Mouse (Mus musculus) frontal cortex, postnatal 25 days (tissue): Measurements from ENCODE around the gene Fam196b.
A peak's percentile ranks its signal among the peaks of the same experiment; 100 is the strongest.

Experiments
- DNase-seq, 2 experiments: peaks; one replicate each; pipeline ENCODE4 v3.0.0; 2022; ENCODE audit warnings: low spot score in 2 of 2

Fam196b gene

DNA sequence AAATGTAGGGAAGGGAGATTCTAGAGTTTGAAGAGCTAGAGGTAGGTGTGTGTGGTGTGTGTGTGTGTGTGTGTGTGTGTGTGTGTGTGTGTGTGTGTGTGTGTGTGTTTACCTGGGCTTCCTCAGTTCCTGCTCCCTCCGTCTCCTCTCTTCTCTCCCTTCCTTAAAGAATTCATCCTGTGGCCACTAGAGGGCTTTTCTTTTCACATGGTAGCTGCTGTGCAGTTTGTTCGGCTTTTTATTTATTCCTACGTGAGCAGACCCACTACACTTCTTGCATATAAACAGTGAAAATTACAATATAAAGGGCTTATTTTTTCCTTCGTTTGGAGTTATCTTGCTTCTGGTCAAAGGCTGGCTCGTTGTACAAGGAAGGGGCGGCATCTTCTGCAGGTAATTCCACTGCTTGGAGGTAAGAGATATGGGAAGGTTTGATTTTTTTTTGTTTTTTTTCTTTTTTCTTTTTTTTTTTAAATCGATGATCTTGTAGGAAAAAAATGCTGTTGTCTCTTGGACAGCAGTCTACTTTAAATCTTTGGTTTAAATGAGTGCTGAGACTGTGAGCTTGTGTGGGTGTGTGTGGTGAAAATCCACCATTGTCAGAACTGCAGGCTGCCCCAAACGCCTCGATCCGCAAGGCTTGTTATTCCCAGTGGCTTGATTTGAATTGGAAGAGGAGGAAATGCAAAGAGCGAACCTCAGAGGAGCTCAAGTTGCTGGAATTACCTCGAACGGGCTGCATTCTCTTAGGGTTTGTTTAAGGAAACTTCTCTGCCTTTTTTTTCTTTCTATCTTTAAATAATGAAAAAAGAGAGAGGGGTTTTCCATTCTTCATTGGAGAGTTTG, at the start of gene Fam196b:
Gene Fam196b, plus strand, starts transcription at position 289 of the 846 bp plus-strand sequence.
- DNase-seq: peak in 1 of 2 experiments; percentile 16

DNA sequence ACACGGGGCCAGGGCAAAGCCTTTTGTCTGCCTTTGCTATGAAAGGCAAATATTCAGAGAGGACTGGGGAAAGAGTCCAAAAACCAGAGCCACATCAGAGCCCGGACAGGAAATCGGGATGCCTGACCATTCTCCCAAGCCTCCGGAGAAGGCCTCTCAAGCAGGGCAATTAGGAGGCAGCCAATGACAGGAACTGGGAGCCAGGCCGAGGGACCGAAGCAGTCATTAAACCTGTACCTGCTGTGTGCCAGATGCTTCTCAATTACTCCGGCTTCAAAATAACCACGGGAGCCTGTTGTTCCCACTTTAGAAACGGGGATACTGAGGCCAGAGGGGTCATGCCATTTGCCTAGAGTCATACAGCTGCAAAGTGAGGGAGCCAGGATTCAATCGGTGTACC, 42.6 kb upstream of the Fam196b start:
- no peak for DNase-seq

DNA sequence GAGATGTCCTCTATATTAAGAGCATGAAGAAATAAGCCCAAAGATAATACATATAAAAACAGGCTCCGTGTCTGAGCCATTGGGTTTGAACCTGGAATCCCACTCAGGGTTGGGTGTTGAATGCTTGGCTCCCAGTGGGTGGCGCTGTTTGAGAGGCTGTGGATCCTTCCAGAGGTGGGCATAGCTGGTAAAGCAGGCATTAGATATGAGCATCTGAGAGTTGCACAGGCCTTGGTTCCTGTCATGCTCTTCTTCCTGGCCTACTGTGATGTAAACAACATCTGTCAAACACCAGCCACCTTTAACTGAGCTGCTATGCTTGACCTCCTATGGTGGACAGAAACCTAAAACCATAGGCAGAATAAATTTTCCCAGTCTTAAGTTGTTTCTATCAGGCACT, 38.7 kb upstream of the Fam196b start:
- no peak for DNase-seq

DNA sequence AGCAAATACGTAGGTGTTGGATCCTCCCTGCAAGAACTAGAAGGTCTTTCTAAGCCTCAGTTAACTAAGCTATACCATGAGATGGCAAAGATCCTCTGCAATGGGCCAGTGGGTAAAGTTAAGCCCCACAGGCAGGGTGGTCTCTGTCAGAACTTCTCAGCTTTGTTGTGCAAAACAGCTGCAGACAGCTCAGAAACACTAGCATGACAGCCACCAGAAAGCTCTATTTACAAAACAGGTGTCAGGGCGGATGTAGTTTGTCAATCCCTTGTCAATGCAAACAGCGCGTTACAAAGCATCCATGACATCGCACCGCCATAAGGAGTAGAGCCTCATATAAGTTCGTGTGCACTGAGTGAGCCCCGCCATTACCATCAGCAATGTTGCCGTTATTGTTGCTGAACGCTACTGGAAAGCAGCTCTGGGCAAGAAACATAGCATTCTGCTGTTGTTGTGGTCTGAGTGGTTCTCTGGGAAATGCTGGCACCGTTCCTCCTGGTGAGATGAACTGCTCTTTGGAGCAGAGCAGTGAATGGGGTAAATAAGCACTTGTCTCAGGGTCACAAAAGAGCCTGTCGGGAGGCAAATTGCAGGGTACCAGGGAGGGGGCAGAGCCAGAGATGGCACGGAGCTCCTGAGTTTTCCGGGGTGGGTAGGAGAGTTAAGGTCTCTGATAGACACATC, 38.1 kb upstream of the Fam196b start:
- DNase-seq: no peak

DNA sequence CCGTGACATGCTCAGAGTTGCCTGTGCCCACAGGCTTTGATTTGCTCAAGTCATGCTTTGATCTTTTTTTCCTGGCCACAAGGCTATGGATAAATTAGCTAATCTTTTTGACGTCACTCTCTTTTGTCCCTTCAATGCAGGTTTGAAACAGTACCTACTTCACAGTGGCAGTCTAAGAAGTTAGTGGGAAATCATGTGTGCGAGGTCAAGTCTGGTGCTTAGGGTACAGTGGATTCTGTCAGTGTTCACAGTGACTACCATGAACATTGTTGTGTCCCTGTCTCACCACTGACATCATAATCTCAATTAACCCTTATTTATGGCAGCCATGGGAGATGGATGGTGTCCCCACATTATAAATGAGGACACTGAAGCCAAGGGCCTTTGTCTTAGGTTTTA, 37.6 kb upstream of the Fam196b start:
- no peak for DNase-seq

DNA sequence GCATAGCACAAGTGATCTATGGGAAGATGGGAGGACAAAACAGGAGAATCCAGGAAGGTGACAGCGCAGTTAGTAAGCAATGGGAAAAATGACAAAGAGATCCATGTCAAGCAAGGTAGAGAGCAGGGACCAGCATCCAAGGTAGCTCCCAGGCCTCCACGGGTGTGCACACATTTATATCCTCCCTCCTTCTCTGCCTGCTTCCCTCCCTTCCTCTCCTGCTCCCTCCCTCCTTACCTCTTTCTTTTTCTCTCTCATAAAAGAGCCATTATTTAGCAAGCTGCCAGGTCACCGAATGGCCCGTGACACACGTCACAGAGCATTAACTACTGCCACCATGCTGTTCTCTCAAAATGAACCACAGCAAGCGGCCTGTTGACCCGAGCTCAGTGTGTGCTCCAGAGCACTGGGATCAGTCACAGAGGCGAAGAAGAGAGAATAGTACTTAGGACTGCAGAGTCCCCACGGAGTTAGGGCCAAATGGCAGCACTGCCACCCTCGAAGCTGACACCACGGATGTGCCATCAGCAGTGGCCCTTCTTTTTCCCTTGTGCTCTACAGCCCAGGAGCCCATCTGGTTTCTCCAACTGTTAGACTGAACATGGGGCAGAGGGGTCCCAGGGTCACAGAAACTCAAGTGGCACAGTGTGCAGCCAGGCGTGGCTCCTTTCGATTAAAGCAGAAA, 30.4 kb upstream of the Fam196b start:
- DNase-seq: no peak

DNA sequence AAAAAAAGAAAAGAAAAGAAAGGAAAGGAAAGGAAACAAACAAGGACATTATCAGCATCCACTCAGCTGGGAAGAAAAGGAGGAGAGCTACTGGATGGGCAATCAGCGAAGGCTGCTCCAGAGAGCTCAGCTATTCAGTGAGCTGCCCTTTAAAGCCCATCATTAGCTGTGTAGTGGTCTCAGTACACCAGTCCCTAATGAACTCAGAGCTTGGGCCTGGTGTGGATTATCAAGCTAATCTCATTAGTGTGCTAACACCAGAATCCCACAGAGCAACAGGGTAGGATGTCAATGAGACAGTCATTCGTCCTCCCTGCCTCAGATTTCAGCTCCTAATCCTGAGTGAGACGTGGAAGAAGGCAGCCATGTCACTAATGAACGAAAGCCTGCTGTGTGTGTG, 24.4 kb upstream of the Fam196b start:
- DNase-seq: no peak

DNA sequence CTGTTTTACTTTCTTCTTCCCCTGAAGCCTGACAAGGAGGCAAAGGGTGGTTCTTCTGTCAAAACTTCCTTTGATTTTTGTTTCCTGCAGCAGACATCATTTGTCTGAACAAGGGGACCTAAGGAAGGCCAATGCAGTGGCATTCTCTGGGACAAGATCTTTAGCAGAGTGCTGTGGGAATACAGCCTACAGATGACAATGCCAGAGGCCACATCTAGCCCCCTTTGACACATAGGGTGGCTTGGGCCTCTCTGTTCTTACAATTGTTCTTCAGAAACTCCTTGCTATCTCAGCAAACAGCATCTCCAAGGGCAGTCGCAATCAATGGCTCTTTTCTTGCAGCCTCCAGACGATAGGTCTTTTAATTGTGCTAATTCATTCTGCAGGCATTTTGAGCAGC, 23.9 kb upstream of the Fam196b start:
- DNase-seq: no peak

DNA sequence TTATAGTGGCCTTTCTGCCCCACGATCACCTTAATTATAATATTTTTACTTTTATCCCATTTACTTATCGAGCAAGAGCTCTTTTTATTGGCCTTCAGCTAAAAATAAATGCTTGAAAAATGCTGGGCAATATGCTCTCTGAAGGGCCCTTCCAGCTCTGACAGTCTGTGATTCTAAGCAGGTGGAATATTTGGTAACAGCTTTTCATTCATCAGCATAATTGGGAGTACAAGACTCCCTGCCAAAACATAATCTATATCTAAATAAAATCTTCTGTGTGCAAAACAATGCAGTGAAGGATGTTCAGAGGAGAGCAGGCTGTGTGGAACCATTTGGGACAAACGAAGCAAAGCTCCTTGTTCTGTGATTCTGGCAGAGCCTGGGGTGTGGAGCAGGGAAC, 23.3 kb upstream of the Fam196b start:
- DNase-seq: no peak

DNA sequence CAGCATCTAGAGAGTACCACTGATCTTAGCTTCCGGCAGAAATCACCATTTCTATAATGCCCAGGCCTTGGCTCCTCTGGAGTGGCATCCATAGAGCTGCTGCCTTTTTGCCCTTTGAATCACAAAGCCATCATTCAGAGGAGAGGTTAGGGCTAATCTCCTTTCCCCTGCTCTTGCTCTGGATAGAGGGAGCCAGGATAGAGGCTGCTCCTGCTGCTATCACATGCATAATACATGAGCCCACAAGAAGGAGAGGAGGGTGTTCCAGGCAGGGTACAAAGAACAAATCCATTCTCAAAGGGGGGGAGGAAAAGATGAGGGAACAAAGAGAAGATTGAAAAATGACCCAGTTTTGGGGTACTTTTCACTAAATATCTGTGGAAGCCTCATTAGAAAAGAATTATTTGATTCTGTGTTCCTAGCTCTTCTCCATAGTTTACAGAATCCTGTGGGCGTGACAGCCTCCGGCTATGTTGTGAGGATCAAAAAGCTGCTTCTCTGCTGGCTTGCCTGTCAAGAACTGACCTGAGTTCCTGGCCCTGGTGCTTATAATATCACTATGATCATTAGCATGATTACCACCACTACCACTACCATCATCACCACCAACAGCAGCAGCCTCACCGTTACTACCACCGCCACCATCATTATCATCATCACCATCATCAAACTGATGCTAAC, 16.8 kb upstream of the Fam196b start:
- DNase-seq: no peak

DNA sequence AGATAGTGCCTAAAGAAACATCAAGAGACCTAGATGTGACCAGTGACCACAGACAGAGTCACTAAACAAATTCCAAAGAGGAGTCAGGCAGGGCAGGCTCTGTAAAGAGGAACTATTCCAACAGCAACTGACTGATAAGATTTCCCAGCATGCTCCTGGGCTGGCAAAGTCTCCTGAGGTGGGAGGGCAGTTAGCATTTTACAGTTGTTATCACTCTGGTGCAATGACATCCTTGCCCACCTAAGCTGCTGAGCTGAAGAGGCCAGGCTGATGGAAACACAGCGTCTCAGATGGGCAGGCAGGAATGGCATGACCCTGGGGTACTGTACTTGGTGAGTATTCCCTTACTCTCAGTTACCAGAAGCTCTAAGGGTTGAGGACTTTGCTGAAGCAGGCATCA, 15.1 kb upstream of the Fam196b start:
- DNase-seq: no peak

DNA sequence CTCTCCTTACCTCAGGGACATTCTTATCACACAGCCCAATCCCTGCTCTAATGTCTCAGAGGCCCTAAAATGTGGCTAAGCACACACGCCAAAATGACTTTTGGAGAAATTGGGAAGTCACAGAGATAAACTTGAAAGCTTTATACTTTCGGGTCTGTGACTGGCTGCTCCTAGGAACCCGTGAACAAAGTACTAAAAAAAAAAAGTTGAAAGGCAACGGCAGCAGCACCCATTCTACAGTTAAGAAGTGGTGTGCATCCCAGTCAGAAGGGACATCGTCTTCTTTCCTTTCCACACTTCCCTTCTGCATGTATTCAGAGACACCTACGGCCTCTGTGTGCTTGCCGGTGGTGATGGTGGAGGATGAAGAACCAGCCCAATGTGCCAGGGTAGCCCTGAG, 14.6 kb upstream of the Fam196b start:
- DNase-seq: no peak

DNA sequence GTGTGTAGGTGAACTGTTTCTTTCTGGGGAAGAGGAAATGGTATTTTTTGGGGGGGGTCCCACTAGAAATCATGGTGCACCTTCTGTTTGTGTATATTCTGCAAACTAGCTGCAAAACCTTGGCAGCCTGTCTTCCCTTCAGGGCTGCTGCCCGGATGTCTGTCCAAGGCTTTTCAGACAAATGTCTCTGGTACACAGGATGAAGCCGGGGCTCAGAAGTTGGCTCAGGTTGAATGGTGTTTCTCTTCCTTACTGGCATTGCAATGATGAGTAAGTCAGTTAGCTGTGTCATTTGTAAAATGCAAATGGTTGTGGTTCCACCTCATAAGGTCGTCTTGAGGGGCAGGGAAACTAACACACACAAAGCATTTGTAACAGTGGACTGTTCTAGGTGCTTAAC, 8.4 kb upstream of the Fam196b start:
- no peak for DNase-seq

DNA sequence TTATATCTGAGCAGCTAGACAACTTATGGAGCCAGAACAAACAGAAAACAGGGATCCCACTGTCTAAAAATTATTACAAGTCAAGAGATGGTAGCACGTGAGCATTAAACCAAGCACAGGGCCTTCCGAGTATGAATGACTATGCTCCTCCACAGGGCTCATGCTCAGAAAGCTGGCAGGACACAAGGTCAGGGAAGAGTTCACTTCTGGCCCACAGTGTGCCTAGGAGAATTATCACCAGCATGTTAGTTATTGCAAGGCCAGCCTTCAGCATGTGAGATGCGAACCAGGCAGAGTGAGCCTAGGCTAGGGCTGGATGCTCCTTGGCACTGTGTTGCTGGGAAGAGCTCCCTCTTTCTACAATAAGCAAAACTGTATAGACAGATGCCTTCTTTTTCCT, 5.9 kb upstream of the Fam196b start:
- no peak for DNase-seq

DNA sequence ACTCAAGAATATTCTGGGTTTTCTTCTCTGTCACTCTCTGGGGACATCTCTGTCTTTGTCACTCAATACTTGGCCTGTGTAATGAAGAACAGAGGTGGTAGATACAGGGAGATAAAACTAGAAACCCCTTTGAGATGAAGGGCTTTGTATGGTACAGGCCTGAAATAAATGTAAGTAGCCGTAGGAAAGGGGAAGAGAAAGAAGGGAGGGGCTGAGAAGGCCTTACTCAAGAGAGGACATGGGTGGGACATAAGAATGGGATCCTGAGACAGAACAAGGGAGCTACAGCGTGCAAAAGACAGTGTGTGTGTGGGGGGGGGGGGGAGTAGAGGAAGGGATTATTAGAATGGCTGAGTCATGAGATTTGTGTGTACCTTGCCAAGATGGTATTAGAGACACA, 5.3 kb upstream of the Fam196b start:
- no peak for DNase-seq

DNA sequence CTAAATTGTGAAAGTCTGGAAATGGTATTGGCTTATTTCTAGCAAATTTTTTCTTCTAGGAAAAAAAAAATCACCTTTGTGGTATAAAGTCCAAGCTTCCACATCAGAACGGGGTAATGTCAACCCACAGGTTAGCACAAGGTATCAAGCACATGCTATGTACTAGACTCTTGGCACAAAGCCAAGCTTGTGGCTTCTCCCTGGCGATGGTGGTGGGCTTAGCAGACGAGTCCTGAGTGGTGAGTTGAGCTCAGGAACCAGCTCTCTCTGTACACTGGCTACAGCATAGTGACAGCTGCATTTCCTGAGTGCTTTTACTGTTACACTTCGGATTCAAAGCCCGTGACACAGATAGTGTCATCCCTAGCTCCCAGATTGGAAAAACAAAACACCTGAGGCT, 2.9 kb upstream of the Fam196b start:
- DNase-seq: no peak

DNA sequence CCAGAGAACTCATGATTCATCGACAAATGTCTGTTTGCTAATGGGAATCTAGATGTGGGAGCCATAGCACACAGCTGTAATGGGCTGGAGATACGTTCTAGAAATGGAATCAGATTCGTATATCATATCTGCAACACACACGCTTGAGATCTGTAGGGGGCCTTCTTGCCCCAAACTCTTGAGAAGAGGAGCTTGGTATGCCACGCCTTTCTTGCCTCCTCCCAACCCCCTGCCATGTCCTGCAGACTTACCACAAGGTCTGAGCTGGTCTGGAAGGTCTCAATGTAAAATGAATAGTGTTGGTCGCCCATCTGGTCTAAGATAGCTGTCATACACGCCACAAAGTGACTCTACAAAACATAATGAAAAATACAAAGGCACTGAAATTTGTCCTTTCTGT, 2.4 kb upstream of the Fam196b start:
- no peak for DNase-seq

DNA sequence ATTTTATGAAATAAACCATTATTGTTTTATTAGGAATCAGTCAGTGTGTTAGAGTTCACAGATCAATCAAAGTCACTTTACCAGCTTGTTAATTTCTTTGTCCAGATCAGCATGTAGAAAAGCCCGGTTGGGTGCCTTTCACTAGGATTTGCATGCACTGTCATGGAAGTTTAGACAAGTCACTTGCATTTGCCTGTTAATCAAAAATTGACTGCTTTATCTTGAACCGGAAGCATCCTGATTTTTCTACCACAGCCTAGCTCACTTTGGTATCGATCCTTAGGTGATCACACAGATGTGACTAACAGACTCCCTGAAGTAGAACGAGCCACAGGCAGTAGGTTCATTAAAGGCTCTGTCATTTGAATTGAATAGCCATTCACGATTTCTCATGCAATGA, 761 bp downstream of the Fam196b start:
- no peak for DNase-seq

DNA sequence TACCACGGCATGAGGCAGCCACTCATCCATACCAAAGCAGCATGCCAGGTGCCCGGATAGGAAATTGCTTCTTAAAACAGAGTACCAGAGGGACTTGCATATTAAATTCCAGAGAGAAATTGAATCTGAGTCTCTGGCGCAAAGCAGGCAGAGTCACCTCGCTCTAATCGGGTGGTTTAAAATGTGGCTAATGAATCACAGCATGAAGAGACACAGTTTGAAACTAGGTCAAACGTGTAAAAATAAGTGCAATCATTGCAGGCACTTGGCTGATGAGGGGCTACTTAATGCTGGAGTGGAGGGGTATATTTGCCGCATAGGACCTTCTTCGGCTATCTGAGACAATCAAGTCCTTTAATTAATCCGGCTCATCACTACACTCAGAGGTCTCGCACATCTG, 1.6 kb downstream of the Fam196b start:
- DNase-seq: no peak

DNA sequence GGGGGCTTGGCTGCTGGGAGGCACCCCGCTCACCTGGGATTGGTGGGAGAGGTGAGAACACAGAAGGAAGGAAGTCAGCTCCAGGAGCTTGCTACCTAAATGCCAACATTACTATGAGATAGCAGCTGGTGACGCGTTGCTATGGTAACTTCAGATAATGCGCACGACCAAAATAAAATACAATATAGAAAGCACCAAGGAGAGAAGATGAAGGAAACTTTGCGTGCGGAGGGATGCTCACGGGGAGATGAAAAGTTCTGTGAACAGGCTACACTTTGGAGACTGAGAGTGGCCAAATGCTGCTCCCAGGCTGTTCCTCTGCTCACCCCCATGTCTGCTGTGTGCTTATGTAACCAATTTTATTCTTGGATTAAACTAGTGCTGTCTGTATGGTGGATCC, 2.4 kb downstream of the Fam196b start:
- DNase-seq: peak in 1 of 2 experiments; percentile 8

DNA sequence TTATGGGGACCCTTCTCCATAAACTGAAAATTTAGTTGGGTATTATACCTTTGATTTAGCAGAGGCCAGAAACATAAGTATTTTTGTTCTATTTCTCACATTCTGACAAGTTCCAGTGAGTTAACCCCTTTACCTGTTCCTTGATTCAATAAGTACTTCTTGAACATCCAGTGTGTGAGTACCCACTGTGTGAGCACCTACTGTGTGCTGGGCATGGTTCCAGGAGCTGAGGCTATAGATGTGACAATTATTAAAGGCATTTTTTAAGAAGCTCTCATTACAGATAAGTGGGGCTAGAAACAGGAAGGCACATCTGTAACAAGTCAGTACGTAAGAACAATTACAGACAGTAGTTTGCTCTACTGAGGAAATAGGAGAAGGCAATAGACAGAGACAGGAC, 4.7 kb downstream of the Fam196b start:
- no peak for DNase-seq

DNA sequence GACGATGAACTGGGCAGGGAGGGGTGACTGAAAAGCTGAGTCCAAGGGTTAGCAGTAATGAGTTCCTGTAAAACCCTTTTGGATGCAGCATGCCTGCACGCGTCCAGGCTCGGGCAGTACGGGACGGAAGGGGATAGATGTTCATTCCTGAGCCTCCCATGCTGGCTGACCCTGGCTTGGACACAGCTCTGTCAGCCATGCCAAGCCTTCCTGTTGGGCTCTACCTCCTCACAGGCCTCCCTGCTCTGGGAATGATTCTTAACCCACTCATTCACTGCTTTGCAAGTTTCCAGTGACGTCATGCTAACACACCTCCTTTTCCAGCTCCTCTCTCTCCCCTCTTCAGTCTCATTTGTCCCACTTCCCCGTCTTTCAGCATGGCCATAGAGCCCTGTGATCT, 9.0 kb downstream of the Fam196b start:
- no peak for DNase-seq
